Mouse (Mus musculus): ENCODE measurements around the gene D10Jhu81e.
"Not testable (repeated sequence)": the region's sequence is repeated elsewhere in the genome, so short reads cannot be mapped to it uniquely, and the experiment has no call there.

D10Jhu81e gene

GRCm38 (mm10) chr10:78169281-78170042 lies at the start of gene D10Jhu81e:
TSS of gene D10Jhu81e (minus strand) at chr10:78169782.
- TF ChIP-seq NANOG (IDR thresholded peaks at IDR 0.05; ENCODE audit: borderline replicate concordance, low read length) (no peak), CTCF (conservative IDR thresholded peaks at IDR 0.05; ENCODE audit: low read length) (no peak), POU5F1 (IDR thresholded peaks at IDR 0.05; ENCODE audit: borderline replicate concordance, low read length) (no peak)
- Histone ChIP-seq H3K4me3 (replicated peaks; ENCODE audit: low read length) (peak within 1 kb of the TSS; percentile 96), H3K9me3 (ENCODE audit: low read length) (no peaks in the 10 kb centered on the region), H3K27me3 (ENCODE audit: insufficient read depth, low read length) (no peaks in the 10 kb centered on the region), H3K4me1 (replicated peaks; ENCODE audit: low read depth, low read length) (peaks cover 38% of the 10 kb centered on the region), H3K36me3 (ENCODE audit: insufficient read depth, low read length) (peaks cover 86% of the 10 kb centered on the region)

- H3K4me3 ChIP-seq (replicated peaks; ENCODE audit: low read length), result no peak overlapping the region
- no peaks in the 10 kb centered on the region for H3K27me3 ChIP-seq (ENCODE audit: insufficient read depth, low read length)
- no peaks in the 10 kb centered on the region for H3K9me3 ChIP-seq (ENCODE audit: low read length)
- peaks cover 90% of the 10 kb centered on the region for H3K36me3 ChIP-seq (ENCODE audit: insufficient read depth, low read length)
- TF ChIP-seq NANOG (IDR thresholded peaks at IDR 0.05; ENCODE audit: borderline replicate concordance, low read length), result no peak
- TF ChIP-seq CTCF (conservative IDR thresholded peaks at IDR 0.05; ENCODE audit: low read length), result no peak
- no peak for TF ChIP-seq POU5F1 (IDR thresholded peaks at IDR 0.05; ENCODE audit: borderline replicate concordance, low read length)
- H3K4me1 ChIP-seq (replicated peaks; ENCODE audit: low read depth, low read length), result 0 out of 2 replicates have a peak, but pooled peaks cover 5% of the 10 kb centered on the region
Measured at GRCm38 (mm10) chr10:78218576-78218975, 49.0 kb upstream of the D10Jhu81e start.

GRCm38 (mm10) chr10:78216376-78217083 lies 46.9 kb upstream of the D10Jhu81e start:
- peaks cover 89% of the 10 kb centered on the region for H3K36me3 ChIP-seq (ENCODE audit: insufficient read depth, low read length)
- 0 out of 2 replicates have a peak, but pooled peaks cover 5% of the 10 kb centered on the region for H3K4me1 ChIP-seq (replicated peaks; ENCODE audit: low read depth, low read length)
- no peaks in the 10 kb centered on the region for H3K27me3 ChIP-seq (ENCODE audit: insufficient read depth, low read length)

GRCm38 (mm10) chr10:78214371-78214770 lies 44.8 kb upstream of the D10Jhu81e start:
- H3K36me3 ChIP-seq (ENCODE audit: insufficient read depth, low read length), result peaks cover 86% of the 10 kb centered on the region
- no peaks in the 10 kb centered on the region for H3K9me3 ChIP-seq (ENCODE audit: low read length)
- no peak overlapping the region for H3K4me3 ChIP-seq (replicated peaks; ENCODE audit: low read length)
- 0 out of 2 replicates have a peak, but pooled peaks cover 7% of the 10 kb centered on the region for H3K4me1 ChIP-seq (replicated peaks; ENCODE audit: low read depth, low read length)
- TF ChIP-seq POU5F1 (IDR thresholded peaks at IDR 0.05; ENCODE audit: borderline replicate concordance, low read length) (no peak), NANOG (IDR thresholded peaks at IDR 0.05; ENCODE audit: borderline replicate concordance, low read length) (no peak), CTCF (conservative IDR thresholded peaks at IDR 0.05; ENCODE audit: low read length) (no peak)
- H3K27me3 ChIP-seq (ENCODE audit: insufficient read depth, low read length), result no peaks in the 10 kb centered on the region

More at GRCm38 (mm10) chr10:78216376-78217083, 46.9 kb upstream of the D10Jhu81e start:
- no peak for TF ChIP-seq NANOG (IDR thresholded peaks at IDR 0.05; ENCODE audit: borderline replicate concordance, low read length)
- TF ChIP-seq POU5F1 (IDR thresholded peaks at IDR 0.05; ENCODE audit: borderline replicate concordance, low read length), result no peak
- no peak for TF ChIP-seq CTCF (conservative IDR thresholded peaks at IDR 0.05; ENCODE audit: low read length)
- H3K9me3 ChIP-seq (ENCODE audit: low read length), result no peaks in the 10 kb centered on the region
- no peak overlapping the region for H3K4me3 ChIP-seq (replicated peaks; ENCODE audit: low read length)

GRCm38 (mm10) chr10:78211311-78211710 lies 41.7 kb upstream of the D10Jhu81e start:
- Histone ChIP-seq H3K36me3 (ENCODE audit: insufficient read depth, low read length) (peaks cover 88% of the 10 kb centered on the region), H3K9me3 (ENCODE audit: low read length) (no peaks in the 10 kb centered on the region), H3K4me3 (replicated peaks; ENCODE audit: low read length) (no peak overlapping the region), H3K4me1 (replicated peaks; ENCODE audit: low read depth, low read length) (0 out of 2 replicates have a peak, but pooled peaks cover 2% of the 10 kb centered on the region), H3K27me3 (ENCODE audit: insufficient read depth, low read length) (no peaks in the 10 kb centered on the region)
- TF ChIP-seq POU5F1 (IDR thresholded peaks at IDR 0.05; ENCODE audit: borderline replicate concordance, low read length) (no peak), CTCF (conservative IDR thresholded peaks at IDR 0.05; ENCODE audit: low read length) (peak; percentile 54)

GRCm38 (mm10) chr10:78201182-78201581 lies 31.6 kb upstream of the D10Jhu81e start:
- no peak overlapping the region for H3K4me3 ChIP-seq (replicated peaks; ENCODE audit: low read length)
- no peaks in the 10 kb centered on the region for H3K9me3 ChIP-seq (ENCODE audit: low read length)
- no peaks in the 10 kb centered on the region for H3K4me1 ChIP-seq (replicated peaks; ENCODE audit: low read depth, low read length)
- TF ChIP-seq CTCF (conservative IDR thresholded peaks at IDR 0.05; ENCODE audit: low read length) (no peak), NANOG (IDR thresholded peaks at IDR 0.05; ENCODE audit: borderline replicate concordance, low read length) (no peak), POU5F1 (IDR thresholded peaks at IDR 0.05; ENCODE audit: borderline replicate concordance, low read length) (no peak)
- H3K36me3 ChIP-seq (ENCODE audit: insufficient read depth, low read length), result peaks cover 100% of the 10 kb centered on the region
- no peaks in the 10 kb centered on the region for H3K27me3 ChIP-seq (ENCODE audit: insufficient read depth, low read length)

- TF ChIP-seq POU5F1 (IDR thresholded peaks at IDR 0.05; ENCODE audit: borderline replicate concordance, low read length) (no peak), NANOG (IDR thresholded peaks at IDR 0.05; ENCODE audit: borderline replicate concordance, low read length) (no peak), CTCF (conservative IDR thresholded peaks at IDR 0.05; ENCODE audit: low read length) (no peak)
- no peaks in the 10 kb centered on the region for H3K9me3 ChIP-seq (ENCODE audit: low read length)
- H3K27me3 ChIP-seq (ENCODE audit: insufficient read depth, low read length), result no peaks in the 10 kb centered on the region
- H3K36me3 ChIP-seq (ENCODE audit: insufficient read depth, low read length), result peaks cover 100% of the 10 kb centered on the region
- no peaks in the 10 kb centered on the region for H3K4me1 ChIP-seq (replicated peaks; ENCODE audit: low read depth, low read length)
- H3K4me3 ChIP-seq (replicated peaks; ENCODE audit: low read length), result no peak overlapping the region
Measured at GRCm38 (mm10) chr10:78192933-78193332, 23.4 kb upstream of the D10Jhu81e start.

- not testable (repeated sequence) for H3K9me3 ChIP-seq (ENCODE audit: low read length); H3K4me3 ChIP-seq (replicated peaks; ENCODE audit: low read length); H3K27me3 ChIP-seq (ENCODE audit: insufficient read depth, low read length)
- peaks cover 26% of the 10 kb centered on the region for H3K4me1 ChIP-seq (replicated peaks; ENCODE audit: low read depth, low read length)
- peaks cover 70% of the 10 kb centered on the region for H3K36me3 ChIP-seq (ENCODE audit: insufficient read depth, low read length)
Measured at GRCm38 (mm10) chr10:78186076-78186475, 16.5 kb upstream of the D10Jhu81e start.

Data from E14TG2a.4 (cell line).